Mouse (Mus musculus) limb, embryonic 15.5 days (tissue): Measurements from ENCODE around the gene Zbtb40. TPM values are rescaled to one million over a fixed set of nuclear protein-coding genes. Genes with fewer than 3 reads are reported as not detected.

Experiments
- ATAC-seq: fragments of 200-750 bp; cut with Nextera tagmentation; 2 replicates; pipeline ENCODE4 v1.8.0; 2017; ENCODE audit warnings: low read depth, moderate TSS enrichment; ENCODE audit not compliant: insufficient number of reproducible peaks, low FRiP score, low TSS enrichment
- H3K27ac ChIP-seq: fragments of 300-500 bp; sonication (generic); 2 replicates; pipeline ENCODE4 v1.5.1; 2015; ENCODE audit warnings: moderate library complexity, mild to moderate bottlenecking, inconsistent platforms
- H3K27me3 ChIP-seq: fragments of 300-500 bp; sonication (generic); 2 replicates; pipeline ENCODE4 v1.6.1; 2015; ENCODE audit warnings: inconsistent platforms
- H3K36me3 ChIP-seq: fragments of 300-500 bp; sonication (generic); 2 replicates; pipeline ENCODE4 v1.6.1; 2015; ENCODE audit warnings: inconsistent platforms
- H3K4me1 ChIP-seq: fragments of 300-500 bp; sonication (generic); 2 replicates; pipeline ENCODE4 v1.6.1; 2015; ENCODE audit warnings: inconsistent platforms
- H3K4me2 ChIP-seq: fragments of 300-500 bp; sonication (generic); 2 replicates; pipeline ENCODE4 v1.6.1; 2015; ENCODE audit warnings: mild to moderate bottlenecking, inconsistent platforms
- H3K4me3 ChIP-seq: fragments of 300-500 bp; sonication (generic); 2 replicates; pipeline ENCODE4 v1.5.1; 2015; ENCODE audit warnings: mild to moderate bottlenecking, inconsistent platforms
- H3K9ac ChIP-seq: fragments of 300-500 bp; sonication (generic); 2 replicates; pipeline ENCODE4 v1.6.1; 2015; ENCODE audit warnings: inconsistent platforms
- H3K9me3 ChIP-seq: fragments of 300-500 bp; sonication (generic); 2 replicates; pipeline ENCODE4 v1.6.1; 2016; ENCODE audit warnings: inconsistent platforms
- WGBS: fragments of 180-500 bp; shearing (Covaris S2); methylation state at CpG from one replicate; pipeline ENCODE4 v1.1.7; 2015; 5-methylcytosine and 5-hydroxymethylcytosine counted together
- polyA plus RNA-seq: library from polyadenylated mRNA; unstranded; fragments of >200 nt; fragmentation: Nextera tagmentation; extraction: Ambion mirVana; gene quantifications from 2 replicates; pipeline ENCODE4 v1.2.1, GENCODE M21; 2015

The Zbtb40 gene
- polyA plus RNA-seq, 1 experiment from 2014 or later = 3.9 TPM

DNA sequence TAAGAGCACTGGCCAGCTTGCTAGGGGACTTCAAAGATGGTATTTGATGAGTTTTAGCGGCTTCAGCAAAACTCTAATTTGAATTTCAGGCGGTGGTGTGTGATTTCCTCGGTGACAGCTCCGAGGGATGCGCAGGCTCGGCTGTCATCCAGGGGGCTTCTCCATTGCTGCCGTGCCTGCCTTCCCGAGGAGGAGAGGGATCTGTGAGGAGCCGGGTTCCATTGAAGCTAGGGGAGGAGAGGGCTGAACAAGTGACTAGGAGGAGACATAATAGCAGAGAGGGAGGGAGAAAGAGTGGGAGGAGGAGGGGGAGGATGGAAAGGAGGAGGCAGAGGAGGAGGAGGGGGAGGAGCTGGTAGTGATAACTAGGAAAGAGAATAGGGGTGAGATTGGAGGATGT is 81.1 kb downstream of the Zbtb40 start:
- WGBS = 26% methylated on average over 9 of the region's 9 CpGs
- no peak overlapping the region for H3K4me3 ChIP-seq
- H3K4me1 ChIP-seq = peaks cover 21% of the 10 kb centered on the region
- no peak overlapping the region for H3K9ac ChIP-seq
- H3K9me3 ChIP-seq = no peaks in the 10 kb centered on the region
- H3K36me3 ChIP-seq = no peaks in the 10 kb centered on the region
- H3K27ac ChIP-seq = no peak overlapping the region
- no peak for ATAC-seq
- no peak overlapping the region for H3K4me2 ChIP-seq
- H3K27me3 ChIP-seq = peaks cover 77% of the 10 kb centered on the region

DNA sequence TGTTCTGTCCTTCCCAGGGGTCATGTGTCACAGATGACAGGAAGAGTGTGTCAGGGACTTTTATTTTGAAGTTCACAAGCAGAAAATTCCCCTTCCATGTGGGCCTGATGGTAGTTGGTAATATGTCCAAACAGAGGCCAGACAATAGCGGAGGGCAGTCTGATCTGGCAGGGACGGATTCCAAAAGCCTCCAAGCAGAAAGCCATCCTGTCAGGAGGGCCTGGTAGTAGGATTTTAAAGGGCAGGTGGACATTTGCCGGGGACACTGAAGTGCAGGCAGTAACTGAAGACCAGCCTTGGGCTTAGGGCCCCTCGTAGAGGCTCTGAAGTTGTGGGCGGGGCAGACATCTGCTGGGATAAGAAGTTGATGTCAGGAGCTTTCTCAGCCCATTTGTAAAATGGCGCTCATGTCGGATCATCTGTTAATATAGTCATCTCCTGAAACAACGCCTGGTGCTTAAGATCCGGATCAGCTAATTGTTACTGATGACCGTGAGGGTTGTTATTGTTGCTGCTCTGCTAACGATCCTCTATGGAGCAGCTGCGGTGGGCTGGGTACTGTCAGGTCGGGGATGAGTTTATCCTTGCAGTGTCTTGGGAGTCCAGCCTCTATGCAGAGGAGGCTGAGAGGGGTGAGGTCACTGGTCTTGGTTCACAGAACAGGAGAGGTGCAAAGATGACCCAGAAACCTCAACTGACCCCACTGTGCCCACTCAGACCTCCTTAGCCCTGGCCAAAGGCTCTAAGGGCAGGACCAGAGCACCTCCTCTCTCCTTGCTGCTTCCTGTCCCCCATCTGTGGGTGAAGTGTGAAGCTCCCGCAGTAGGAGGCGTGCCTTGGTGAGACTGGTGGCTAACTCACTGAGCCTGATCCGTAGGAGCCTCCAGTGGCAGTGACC is 81.9 kb downstream of the Zbtb40 start:
- H3K9me3 ChIP-seq = no peaks in the 10 kb centered on the region
- ATAC-seq = no peak
- no peak overlapping the region for H3K4me2 ChIP-seq
- no peak overlapping the region for H3K4me3 ChIP-seq
- H3K27ac ChIP-seq = no peak overlapping the region
- 29% methylated on average over 16 of the region's 16 CpGs for WGBS
- H3K36me3 ChIP-seq = no peaks in the 10 kb centered on the region
- peaks cover 29% of the 10 kb centered on the region for H3K4me1 ChIP-seq
- H3K9ac ChIP-seq = no peak overlapping the region
- peaks cover 75% of the 10 kb centered on the region for H3K27me3 ChIP-seq

DNA sequence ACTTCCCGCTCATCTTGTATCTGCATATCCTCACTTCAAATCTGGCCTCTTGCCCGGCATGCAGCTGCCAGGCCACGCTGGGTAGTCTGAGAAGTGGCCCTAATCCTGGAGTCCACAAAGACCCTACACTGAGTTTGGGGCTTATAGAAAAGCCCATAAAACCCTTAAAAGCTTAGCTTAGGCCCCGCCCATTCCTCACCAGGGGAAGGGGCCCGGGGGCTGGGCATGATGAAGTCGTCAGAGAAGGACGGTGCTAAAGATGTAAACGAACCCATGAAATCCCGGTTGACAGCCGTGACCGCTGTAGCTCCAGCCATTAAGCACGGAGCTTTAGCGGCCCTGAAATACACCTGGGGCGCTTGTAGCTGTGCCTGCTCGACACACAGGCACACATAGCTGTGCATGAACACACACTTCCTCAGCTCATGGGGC is 83.6 kb downstream of the Zbtb40 start:
- WGBS = 13% methylated on average over 15 of the region's 15 CpGs
- Histone ChIP-seq H3K4me1 (peaks cover 33% of the 10 kb centered on the region), H3K9ac (0 out of 2 replicates have a peak overlapping the region, but pooled peaks have one; percentile 20)

DNA sequence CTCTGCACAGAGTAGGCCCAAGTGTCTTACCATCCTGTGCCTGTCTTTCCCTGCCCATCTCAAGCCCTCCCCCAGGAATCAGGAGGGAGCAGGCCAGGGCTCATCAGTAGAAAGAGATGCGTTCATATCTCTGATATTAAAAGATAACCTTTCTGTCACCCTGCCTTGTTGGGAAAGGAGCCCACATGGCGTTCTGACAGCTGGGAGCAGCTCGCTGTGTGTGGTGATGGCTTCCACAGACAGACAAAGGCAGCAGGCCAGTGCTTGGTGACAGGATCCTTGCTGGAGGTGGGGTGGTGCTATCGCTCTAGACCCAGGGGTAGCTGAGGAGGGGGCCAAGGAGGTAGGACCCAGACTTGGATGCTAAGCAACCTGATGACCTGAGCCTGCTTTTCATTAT is 86.2 kb downstream of the Zbtb40 start:
- Histone ChIP-seq H3K27ac (no peak overlapping the region), H3K4me1 (peaks cover 30% of the 10 kb centered on the region), H3K27me3 (peaks cover 71% of the 10 kb centered on the region), H3K9me3 (no peaks in the 10 kb centered on the region), H3K4me2 (no peak overlapping the region), H3K36me3 (no peaks in the 10 kb centered on the region), H3K4me3 (no peak overlapping the region), H3K9ac (no peak overlapping the region)
- ATAC-seq = 0 out of 2 replicates have a peak, but pooled peaks have one; percentile 32
- 63% methylated on average over 4 of the region's 4 CpGs for WGBS

More for the DNA sequence above, 83.6 kb downstream of the Zbtb40 start:
- Histone ChIP-seq H3K4me3 (no peak overlapping the region), H3K4me2 (no peak overlapping the region), H3K27me3 (peaks cover 73% of the 10 kb centered on the region), H3K36me3 (no peaks in the 10 kb centered on the region), H3K27ac (no peak overlapping the region), H3K9me3 (no peaks in the 10 kb centered on the region)
- no peak; the same call in 1 of the 2 replicates for ATAC-seq

DNA sequence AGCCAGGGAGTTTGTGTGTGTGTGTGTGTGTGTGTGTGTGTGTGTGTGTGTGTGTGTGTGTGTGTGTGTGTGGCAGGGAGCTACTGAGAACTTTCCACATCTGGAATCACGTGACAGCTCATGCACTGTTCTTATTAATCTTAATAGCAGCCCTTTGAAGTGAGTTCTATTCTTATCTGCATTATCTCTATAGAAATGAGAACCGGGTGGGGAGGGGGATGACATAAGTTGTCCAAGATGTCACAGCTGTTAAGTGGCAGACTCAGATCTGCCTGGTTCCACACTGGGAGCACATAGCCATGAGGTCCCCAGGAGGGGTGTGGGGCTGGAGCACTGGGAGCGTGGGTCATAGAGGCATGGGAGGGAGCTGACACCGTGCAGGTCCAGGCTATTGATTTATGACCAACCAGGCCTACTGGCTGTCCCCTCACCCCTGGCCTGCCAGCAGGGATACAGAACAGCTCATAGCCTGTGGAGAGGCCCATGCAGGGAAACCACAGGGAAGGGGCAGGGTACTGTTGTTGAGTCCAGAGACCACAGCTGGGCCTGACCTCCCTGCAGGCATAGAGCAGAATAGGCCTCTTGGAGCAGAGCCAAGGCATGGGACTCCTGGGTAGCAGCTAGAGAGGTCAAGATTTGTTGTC is 86.8 kb downstream of the Zbtb40 start:
- H3K9ac ChIP-seq = no peak overlapping the region
- peaks cover 71% of the 10 kb centered on the region for H3K27me3 ChIP-seq
- no peaks in the 10 kb centered on the region for H3K36me3 ChIP-seq
- peaks cover 33% of the 10 kb centered on the region for H3K4me1 ChIP-seq
- ATAC-seq = no peak
- no peak overlapping the region for H3K27ac ChIP-seq
- 18% methylated on average over 4 of the region's 4 CpGs for WGBS
- no peak overlapping the region for H3K4me3 ChIP-seq
- no peak overlapping the region for H3K4me2 ChIP-seq
- H3K9me3 ChIP-seq = no peaks in the 10 kb centered on the region

DNA sequence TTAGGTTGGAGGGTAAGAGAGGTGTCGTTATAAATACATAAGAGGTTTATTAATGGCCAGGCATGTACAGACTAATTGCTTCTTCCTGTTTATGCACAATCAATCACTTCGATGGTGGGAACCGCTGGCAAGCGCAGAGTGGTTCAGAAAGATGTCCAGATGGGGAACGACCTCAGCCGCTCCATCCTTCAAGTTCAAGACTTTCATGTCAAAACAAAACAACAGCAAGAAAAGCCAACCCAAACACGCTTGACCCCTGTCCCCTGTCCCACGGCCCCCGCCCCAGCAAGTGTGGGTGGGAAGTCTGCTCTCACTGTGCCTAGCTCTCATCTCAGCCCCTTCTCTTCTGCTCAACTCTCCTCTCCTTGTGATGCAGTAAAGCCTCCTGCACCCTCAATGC is 88.0 kb downstream of the Zbtb40 start:
- H3K4me1 ChIP-seq = peaks cover 41% of the 10 kb centered on the region
- no peak overlapping the region for H3K4me2 ChIP-seq
- peaks cover 71% of the 10 kb centered on the region for H3K27me3 ChIP-seq
- ATAC-seq = no peak
- no peak overlapping the region for H3K27ac ChIP-seq
- 51% methylated on average over 9 of the region's 9 CpGs for WGBS
- H3K36me3 ChIP-seq = no peaks in the 10 kb centered on the region
- no peaks in the 10 kb centered on the region for H3K9me3 ChIP-seq
- H3K9ac ChIP-seq = no peak overlapping the region
- H3K4me3 ChIP-seq = no peak overlapping the region

DNA sequence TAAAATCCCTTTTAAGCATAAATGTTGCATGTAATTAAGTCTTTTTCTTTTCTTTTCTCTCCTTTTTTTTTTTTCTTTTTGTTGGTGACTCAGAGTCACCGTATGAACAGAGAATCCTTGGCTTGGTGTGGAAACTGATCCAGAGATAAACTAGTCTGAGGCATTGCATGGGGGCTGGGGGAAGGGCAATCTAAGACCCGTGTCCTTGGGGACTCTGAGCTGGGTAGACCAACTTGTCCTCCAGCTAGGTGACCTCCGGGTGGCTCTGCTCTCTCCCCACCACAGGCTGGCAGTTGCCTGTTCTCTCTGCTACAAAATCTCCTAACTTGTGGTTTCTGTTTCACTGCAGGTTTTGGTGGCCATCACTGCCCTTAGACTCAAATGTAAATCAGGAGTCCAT is 88.5 kb downstream of the Zbtb40 start:
- Histone ChIP-seq H3K9me3 (no peaks in the 10 kb centered on the region), H3K27ac (no peak overlapping the region), H3K4me2 (no peak overlapping the region), H3K9ac (no peak overlapping the region), H3K36me3 (no peaks in the 10 kb centered on the region), H3K4me1 (peaks cover 38% of the 10 kb centered on the region), H3K4me3 (no peak overlapping the region), H3K27me3 (peaks cover 71% of the 10 kb centered on the region)
- no peak for ATAC-seq
- WGBS = 52% methylated on average over 3 of the region's 3 CpGs

DNA sequence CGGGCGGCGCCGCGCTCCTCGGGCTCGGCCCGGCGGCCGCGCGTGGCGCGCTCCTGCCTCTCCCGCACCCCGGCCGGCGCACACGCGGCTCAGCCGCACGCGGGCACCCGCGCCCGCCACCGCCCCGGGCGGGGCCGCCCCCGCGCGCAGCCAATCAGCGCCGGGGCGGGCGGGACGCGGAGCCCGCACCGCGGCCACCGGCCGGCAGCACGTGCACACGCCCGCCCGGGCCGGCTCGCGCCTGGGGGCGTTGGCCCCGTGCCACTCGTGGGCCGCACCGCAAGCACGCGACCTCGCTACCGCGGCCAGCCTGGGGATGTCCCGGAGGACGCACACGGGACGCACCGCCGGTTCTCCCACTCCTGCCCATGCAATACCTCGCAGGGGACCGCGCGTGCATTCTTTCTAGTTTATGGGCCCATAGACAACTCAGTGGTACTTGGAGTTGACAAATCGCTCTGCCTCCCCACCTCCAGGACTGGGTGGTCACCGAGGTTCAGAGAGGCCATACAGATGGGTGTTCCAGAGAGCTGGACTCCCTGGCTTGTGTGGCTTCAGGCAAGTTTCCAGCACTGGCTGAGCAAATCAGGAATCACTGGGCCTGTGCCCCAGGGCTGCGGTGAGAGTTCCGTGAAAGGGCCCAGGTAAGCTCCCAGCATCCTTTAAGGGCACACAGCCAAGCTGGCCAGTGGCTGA is 91.7 kb downstream of the Zbtb40 start, which contains the start of gene Epha8:
TSS of gene Epha8 (minus strand) at position 66 of the 696 bp plus-strand sequence.
- no peak for ATAC-seq
- Histone ChIP-seq H3K27me3 (peaks cover 82% of the 10 kb centered on the region), H3K27ac (no peak within 1 kb of the TSS), H3K36me3 (no peaks in the 10 kb centered on the region), H3K4me2 (peak within 1 kb of the TSS; percentile 91), H3K9me3 (no peaks in the 10 kb centered on the region), H3K4me3 (peak within 1 kb of the TSS; percentile 46), H3K4me1 (peaks cover 25% of the 10 kb centered on the region), H3K9ac (peak within 1 kb of the TSS; percentile 26; the same call in 1 of the 2 replicates)
- WGBS = under 1% methylated on average over 48 of the region's 75 CpGs

DNA sequence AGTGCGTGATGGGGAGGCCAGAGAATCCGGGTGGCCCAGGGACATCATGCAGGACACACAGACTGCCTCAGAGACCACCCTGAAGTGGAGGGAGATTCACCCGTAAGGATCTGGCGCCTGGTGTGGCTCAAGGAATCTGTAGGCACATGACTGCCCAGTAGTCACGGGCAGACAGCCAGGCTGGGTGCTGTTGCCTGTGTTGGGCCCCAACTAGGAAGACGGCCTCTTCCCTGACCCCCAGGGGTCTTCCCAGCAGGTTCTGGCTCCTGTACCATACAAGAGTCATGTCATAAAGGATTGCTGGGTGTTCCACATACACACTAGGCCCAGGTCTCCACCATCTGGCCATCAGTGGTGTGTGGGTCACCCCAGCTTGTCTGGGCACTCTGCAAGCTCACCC is 94.0 kb downstream of the Zbtb40 start:
- Histone ChIP-seq H3K36me3 (no peaks in the 10 kb centered on the region), H3K9ac (no peak overlapping the region), H3K4me1 (peaks cover 20% of the 10 kb centered on the region), H3K4me2 (no peak overlapping the region), H3K27me3 (peaks cover 68% of the 10 kb centered on the region), H3K27ac (no peak overlapping the region), H3K9me3 (no peaks in the 10 kb centered on the region), H3K4me3 (no peak overlapping the region)
- ATAC-seq = no peak
- WGBS = 60% methylated on average over 6 of the region's 6 CpGs

DNA sequence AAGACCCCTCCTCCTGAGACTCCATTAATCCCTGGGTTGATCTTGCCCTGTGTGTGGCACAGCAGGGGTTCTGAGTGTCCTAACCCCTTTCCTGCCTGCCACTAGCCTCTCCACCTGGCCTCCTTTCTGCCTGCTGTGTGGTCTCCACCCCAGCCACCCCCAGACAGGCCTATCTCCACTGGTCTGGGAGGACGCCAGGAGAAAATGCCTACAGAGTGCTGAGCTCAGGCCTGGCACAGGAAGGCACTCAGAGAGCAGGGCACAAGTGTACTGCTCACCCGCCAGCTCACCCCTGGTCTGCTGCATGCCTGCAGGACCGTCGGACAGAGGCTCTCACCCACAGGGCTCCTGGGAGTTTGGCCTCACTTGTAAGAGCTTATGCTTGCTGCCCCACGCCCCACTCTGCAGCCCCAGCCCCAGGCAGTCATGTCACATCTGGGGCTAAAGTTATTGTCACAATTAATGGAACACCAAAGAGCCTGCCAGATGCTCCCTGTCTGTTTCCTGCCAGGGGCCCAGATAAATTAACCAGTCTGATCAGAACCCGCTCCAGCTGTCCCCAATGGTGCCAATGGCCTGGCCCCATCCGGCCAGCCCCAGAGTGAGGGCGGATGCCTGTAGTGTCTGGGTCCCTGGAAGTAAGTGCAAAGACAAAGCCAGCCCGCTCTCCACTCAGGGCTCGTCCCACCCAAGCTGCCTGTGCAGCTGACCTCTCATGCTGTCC is 99.2 kb downstream of the Zbtb40 start:
- ATAC-seq = no peak
- H3K4me1 ChIP-seq = peaks cover 18% of the 10 kb centered on the region
- H3K9me3 ChIP-seq = no peaks in the 10 kb centered on the region
- H3K36me3 ChIP-seq = no peaks in the 10 kb centered on the region
- H3K4me3 ChIP-seq = no peak overlapping the region
- no peak overlapping the region for H3K4me2 ChIP-seq
- WGBS = 16% methylated on average over 10 of the region's 10 CpGs
- H3K9ac ChIP-seq = no peak overlapping the region
- no peak overlapping the region for H3K27ac ChIP-seq
- H3K27me3 ChIP-seq = peaks cover 35% of the 10 kb centered on the region

DNA sequence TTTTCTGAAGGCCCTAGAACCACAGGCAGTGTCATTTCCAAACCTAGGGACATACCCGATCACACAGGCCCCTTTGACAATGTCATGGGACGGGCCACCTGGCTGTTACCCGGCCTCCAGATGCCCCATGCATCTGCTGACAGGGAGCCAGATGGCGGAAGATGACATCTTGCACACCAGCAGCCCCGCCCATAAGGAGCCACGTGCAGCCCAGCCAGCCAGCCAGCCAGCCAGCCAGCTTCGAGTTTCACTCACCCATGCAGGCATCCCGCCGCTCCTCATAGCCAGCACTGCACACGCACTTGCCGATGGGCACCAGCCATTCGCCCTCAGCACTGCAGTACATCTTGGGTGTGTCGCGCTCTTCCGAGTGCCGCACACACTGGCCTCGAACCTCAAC is 103.2 kb downstream of the Zbtb40 start:
- ATAC-seq = no peak
- Histone ChIP-seq H3K9me3 (no peaks in the 10 kb centered on the region), H3K4me3 (no peak overlapping the region), H3K4me2 (no peak overlapping the region), H3K27me3 (peaks cover 39% of the 10 kb centered on the region), H3K4me1 (peaks cover 28% of the 10 kb centered on the region), H3K9ac (no peak overlapping the region), H3K36me3 (no peaks in the 10 kb centered on the region), H3K27ac (no peak overlapping the region)
- WGBS = 48% methylated on average over 17 of the region's 17 CpGs
